Mouse (Mus musculus): ENCODE data around the gene Cbfb.

- TF ChIP-seq HCFC1 (IDR thresholded peaks at IDR 0.05; ENCODE audit: borderline replicate concordance, insufficient read depth, low read length) (no peak), CHD2 (IDR thresholded peaks at IDR 0.05; ENCODE audit: low read depth, low read length) (no peak), ZC3H11A (IDR thresholded peaks at IDR 0.05; ENCODE audit: borderline replicate concordance, low read depth, low read length) (no peak), MAFK (IDR thresholded peaks at IDR 0.05; ENCODE audit: insufficient read depth, low read depth, low read length) (no peak)
Measured at GRCm38 (mm10) chr8:105131509-105131908, 39.0 kb upstream of the Cbfb start, which contains the start of gene Ces4a.

All from ES-E14 (cell line).